Mouse (Mus musculus) cerebellum, postnatal 36 days (tissue): ENCODE measurements around the gene Des.
A peak's percentile ranks its signal among the peaks of the same experiment; 100 is the strongest.

Experiments used
- DNase-seq, 2 experiments: peaks; one replicate each; pipeline ENCODE4 v3.0.0; 2021 to 2022; ENCODE audit warnings: mixed read lengths in 2 of 2

Des gene

GRCm38 (mm10) chr1:75385142-75385730 is 25.1 kb downstream of the Des start:
- DNase-seq, result no peak

DNA sequence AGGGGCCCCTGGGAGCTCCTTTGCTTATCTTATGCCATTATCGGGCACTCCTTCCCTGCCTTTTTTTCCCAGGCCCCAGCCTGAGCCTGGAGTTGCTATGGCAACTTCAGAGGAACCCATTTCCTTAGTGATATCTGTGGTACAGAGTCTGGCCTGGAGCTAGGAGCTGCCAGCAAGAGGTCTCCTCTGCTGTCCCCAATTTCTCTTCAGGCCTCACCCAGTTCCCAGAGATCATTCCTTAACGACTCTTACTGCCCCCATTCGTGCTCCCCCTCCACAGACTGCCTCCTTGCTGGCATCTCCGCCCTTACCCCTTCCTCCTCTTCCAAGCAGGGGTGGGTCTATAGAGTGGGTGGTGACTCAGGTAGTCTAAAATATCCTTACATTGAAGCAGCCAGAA is 26.0 kb downstream of the Des start:
- DNase-seq, result no peak

DNA sequence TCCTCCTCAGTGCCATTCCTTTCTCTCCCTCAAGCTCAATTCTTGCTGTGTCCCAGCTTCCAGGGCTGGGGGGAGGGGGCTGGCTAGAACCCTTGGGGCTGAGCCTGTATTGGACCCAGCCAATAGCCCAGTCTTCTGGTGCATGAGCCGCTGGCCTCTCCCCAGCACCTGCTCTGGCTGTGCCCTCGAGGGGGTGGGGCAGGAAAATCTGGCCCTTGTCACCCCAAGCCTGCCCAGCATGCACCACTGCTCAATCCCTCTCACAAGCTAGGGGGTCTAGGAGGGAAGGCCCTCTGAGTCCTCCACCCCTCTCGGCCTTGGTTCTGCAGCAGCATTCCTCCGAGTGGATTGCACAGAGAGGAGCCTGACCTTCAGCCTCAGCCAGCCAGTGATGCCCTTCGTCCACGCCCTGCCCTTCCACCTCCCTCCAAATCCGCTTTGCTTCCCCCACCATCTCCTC is 27.4 kb downstream of the Des start:
- DNase-seq, result peak in 1 of 2 experiments; percentile 46

GRCm38 (mm10) chr1:75387929-75388897 is 28.1 kb downstream of the Des start:
- no peak for DNase-seq

DNA sequence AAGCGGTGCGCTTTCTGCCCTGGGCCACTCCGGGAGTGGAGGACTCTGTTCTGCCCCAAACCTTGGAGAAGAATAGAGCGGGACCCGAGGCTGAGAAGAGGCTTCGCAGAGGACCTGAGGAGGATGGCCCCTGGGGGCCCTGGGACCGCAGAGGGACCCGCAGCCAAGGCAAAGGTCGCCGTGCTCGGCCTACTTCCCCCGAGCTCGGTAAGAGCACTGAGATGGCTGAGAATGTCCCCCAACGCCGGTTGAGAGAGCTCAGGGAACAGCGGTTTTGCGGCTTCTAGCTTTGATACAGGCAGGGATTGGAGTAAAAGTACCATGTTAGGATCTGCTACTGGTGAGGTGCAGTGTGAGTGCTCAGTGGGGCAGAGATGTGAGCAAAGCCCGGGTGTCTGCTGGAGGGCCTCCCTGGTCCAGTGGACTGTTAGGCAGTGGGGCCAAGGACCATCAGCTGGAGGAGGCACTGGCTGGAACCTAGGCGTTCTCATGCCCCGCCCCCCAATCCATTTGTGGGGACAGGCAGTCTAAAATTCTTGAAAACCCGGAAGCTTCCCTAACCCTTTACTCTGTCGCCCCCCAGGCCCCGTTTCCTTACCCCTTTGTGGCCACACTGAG is 28.9 kb downstream of the Des start:
- no peak for DNase-seq

DNA sequence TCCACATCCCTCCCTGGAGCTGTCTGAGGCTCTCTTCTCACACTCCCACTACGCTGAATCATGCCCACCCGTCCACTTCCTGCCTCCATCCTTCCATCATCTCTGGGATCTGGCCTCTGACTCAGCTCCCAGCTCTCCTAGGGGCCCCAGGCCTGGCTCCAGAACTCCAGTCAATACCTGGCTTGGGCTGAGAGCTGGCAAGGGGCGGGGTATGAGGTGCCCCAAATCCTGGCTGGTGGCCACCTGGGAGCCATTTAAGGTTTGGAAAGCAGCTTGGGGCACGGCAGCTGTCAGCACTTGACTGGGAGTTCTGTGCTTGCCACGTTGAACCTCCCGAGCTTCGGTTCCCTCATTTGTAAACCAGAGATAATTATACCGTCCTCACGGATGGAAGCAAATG is 33.0 kb downstream of the Des start:
- DNase-seq, result peak; percentile 92 to 95

DNA sequence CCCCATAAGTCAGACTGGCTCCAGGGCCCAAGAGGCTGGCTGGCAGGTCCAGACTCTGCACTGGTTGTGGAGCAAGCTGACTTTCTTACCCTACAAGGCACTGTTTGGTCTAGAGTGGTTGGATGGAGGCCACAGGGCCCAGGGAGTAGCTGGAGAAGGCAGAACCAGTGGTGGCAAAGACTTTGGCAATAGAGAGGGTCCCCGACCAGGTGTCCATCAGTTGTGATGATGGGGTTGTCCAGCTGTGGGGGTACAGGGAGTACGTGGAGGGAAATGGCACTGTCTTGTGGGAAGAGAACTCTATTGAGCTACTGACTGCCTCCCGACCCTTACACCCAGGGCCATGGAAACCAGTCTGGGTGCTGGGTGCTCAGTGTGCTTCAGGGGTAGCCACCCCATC is 33.7 kb downstream of the Des start:
- DNase-seq, result no peak

GRCm38 (mm10) chr1:75398761-75399402 is 38.8 kb downstream of the Des start:
- DNase-seq, result peak; percentile 70 to 71

DNA sequence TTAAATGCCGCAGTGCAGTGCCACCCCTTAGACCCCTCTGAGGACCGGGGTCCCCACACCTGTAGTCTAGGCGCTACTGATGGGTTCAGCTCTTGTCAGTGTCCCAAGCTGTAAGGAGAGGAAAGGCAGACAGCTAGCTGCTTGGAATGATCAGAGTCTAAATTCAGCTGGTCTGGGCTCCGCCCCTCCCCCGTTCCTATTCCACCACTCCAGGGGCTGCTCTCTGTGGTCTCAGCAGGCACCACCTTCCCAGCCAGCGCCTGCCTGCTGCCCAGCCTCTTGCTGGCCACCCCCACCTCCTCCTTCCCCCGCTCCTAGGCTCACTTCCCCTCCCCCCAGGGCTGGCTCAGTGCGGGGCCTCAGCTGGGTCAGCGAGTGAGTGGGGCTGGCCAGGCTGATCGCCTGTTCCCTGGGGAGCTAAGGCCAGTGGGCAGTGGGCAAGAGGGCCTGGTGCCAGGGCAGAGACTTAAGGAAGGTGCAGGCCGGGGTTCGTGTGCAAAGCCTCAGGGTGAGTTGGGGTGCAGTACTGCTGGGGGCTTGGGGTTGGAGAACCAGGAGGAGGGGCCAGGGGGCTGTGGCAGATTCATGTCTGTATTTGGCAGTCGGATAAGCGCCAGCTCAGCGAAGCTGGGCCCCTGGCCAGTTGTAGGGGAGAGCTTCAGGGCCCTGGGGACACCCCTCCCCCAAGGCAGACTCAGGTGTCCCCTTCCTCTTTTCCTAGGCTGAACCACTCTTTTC is 39.8 kb downstream of the Des start:
- no peak for DNase-seq

- no peak for DNase-seq
These were observed 40.5 kb downstream of the Des start for GRCm38 (mm10) chr1:75400493-75401115.

DNA sequence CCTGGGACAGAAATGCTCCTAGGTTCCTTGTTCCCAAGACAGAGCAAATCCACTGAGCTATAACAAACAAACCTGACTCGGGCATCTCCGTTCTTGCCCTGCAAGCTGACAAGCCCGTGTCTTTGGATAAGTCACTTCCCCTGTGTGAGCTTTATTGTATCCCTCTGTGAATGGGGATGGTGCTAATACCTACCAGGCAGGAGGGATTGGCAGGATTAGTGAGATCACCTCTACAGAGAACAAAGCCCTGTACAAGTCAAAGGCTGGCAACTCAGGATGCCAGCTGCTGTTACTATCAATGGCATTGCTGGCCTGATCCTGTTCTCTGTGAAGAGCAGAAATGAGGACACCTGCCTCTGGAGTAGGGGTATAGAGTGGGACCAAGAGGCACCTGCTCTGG is 45.4 kb downstream of the Des start:
- no peak for DNase-seq

GRCm38 (mm10) chr1:75406173-75406572 is 46.0 kb downstream of the Des start:
- DNase-seq, result no peak

DNA sequence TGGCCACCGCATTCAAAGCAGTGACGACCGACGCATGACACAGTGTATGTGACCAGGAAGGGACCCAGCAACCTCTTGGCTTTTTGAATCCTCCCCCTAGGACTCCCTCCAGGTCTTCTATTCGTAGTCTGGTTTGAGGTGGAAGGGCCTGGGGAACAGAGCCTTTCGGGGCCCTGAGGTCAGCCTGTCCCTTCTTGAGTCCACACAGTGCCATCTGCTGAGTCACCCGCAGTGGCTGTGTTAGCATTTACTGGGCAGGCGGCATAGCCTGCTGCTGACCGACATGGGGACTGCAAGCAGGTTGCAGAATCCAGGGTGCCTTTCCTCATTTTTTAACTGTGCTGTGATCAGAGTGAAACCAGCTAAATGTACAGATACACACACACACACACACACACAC is 46.9 kb downstream of the Des start:
- DNase-seq, result no peak

DNA sequence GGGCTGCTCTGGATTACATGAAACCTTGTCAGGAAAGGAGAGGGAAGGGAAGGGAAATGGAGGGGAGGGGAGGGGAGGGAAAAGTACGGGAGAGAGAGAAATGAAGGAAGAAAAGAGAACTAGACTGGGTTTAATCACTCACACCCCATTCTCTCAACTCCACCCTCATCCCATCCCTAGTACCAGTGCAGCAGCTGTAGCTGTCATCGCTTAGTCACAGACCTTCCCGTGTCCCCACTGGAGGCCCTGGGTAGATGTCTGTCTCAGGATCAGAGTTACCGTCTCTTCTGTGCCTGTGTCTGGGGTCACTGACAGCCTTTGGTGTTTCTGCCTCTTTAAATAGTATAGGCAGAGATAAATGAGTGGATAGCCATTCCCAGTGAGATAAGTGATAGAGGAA is 48.1 kb downstream of the Des start:
- no peak for DNase-seq

DNA sequence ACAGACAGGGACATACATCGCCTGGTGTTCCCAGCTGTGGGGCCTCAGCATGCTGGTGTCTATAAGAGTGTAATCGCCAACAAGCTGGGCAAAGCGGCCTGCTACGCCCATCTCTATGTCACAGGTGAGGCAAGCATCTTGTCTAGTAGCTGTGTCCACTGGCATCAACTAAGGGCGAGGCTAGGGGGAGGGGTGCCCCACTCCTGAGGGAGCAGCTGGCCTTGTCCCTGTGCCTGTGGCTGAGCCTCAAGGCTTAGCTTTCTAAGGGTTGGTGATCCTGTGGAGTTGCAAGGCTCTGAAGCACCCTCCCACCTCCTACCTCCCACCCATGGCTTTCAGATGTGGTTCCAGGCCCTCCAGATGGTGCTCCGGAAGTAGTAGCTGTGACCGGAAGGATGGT is 49.8 kb downstream of the Des start:
- DNase-seq, result no peak

DNA sequence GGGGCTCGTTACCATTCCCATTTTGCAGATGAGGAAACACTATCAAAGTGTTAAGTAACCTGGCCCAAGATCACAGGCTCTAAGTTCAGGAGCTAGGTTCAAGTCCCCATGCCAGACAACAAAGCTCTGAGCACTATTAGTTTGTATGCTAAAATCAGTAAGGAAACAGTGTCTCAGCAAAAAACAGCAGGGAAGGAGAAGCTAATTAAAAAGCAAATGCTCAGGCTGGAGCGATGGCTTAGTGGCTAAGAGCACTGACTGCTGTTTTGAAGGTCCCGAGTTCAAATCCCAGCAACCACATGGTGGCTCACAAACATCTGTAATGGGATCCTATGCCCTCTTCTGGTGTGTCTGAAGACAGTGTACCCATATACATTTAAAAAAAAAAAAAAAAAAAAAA is 52.1 kb downstream of the Des start:
- no peak for DNase-seq

DNA sequence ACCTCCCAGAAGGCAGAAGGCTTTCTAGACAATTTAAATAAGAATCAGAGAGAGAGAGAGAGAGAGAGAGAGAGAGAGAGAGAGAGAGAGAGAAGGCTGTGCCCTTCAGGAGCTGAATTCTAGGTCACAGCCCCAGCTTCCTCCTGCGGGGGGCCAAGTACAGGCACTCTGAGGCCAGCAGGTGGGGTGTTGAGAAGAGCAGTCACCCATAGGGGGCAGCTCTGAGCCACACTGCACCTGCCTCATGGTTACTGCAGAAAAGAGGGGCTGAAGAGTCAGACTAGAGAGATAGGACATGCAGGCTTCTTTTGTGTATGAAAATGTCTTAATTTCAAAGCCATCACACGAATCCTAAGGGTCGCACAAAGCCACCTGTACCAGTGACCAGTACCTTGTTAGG is 53.6 kb downstream of the Des start:
- DNase-seq, result peak; percentile 83 to 86
